Mouse (Mus musculus): ENCODE measurements around the gene Tenm2. TPM values are rescaled to one million over a fixed set of nuclear protein-coding genes. Genes with fewer than 3 reads are reported as not detected.

The Tenm2 gene
- polyA plus RNA-seq, 2 experiments from 2014 or later: 0.05 TPM; not detected in 1

GRCm38 (mm10) chr11:36337063-36337462, 898.7 kb downstream of the Tenm2 start:
- ATAC-seq: no peak

DNA sequence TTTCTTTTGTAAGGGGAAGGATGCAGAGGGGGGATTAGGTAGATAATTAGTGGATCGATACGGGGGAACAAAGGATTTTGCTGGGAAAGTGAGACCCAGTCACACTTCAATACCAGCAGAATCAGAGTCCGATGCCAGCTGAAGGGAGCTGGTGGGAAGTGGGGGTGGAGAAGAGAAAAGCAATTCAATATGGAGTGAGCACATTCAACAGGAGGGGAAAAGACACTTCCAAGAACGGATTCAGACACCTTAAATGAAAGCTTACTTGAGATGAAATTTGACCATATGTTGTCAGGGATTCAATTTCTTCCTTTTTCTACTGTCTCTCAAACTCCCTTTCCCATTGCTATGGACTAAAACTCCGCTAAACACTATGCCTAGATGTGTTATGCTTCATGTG, 900.6 kb downstream of the Tenm2 start:
- no peak for ATAC-seq

GRCm38 (mm10) chr11:36334100-36334735, 901.5 kb downstream of the Tenm2 start:
- no peak for ATAC-seq

GRCm38 (mm10) chr11:36332222-36332621, 903.5 kb downstream of the Tenm2 start:
- no peak for ATAC-seq

GRCm38 (mm10) chr11:36331408-36332178, 904.2 kb downstream of the Tenm2 start:
- no peak for ATAC-seq

- ATAC-seq: no peak
Measured at GRCm38 (mm10) chr11:36327243-36327642, 908.5 kb downstream of the Tenm2 start.

DNA sequence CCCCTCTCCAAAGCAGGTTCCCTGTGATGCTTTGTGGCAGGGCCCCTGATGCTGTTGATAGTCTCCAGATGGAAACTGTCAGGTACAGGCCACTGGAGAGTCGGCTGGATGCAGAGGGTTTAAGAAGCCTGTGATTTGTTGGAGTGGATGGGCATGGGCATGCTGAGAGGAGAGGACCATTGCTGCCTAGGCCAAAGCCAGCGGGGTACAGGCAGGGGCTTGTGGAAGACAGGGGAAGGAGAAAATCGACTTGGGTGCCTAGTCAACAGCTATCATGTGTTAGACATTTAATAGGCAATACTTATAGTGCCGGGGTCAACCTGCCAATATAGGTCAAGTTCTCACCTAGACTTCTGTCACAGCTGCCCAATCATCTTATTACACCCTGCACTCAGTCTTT, 926.4 kb downstream of the Tenm2 start:
- ATAC-seq: no peak

DNA sequence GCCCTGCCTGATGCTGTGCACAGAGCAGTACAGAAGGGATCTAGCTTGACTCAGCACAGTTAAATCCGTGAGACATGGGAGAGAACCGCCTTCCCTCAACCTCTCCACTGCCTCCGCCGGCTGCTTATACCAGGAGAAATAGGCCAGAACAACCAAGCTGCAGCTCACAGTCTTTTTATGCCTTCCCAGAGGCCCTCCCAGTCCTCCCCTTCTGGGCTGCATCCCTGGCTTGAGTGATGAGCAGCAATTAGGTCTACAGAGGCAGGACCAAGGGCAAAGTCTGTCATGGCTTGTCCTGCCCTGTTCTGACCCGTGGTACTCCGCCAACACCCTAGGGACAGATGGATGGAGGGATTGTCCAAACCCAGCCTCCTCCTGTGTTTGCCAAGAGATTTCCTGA, 928.5 kb downstream of the Tenm2 start:
- no peak for ATAC-seq

- no peak for ATAC-seq
Measured at GRCm38 (mm10) chr11:36305348-36305950, 930.3 kb downstream of the Tenm2 start.

DNA sequence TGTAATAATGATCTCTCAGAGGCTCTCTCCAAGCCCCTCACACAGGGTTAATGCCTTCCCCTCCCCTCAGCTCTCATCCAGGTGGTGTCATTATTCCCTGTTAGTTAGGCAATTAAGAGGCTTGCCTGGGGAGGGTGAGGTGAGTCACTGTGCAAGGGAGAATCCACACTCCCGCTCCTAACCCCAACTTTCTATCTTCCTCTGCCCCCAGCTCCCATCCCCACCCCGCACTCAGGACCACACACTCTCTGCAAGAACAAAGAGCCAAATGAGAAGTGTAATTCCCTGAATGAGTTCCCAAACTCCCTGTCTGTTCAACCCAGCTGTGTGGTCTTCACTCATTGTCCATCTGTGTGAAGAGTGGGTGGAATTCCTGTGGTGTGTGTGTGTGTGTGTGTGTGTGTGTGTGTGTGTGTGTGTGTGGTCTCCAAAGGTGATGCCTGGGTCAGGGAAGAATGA, 932.8 kb downstream of the Tenm2 start:
- no peak for ATAC-seq

DNA sequence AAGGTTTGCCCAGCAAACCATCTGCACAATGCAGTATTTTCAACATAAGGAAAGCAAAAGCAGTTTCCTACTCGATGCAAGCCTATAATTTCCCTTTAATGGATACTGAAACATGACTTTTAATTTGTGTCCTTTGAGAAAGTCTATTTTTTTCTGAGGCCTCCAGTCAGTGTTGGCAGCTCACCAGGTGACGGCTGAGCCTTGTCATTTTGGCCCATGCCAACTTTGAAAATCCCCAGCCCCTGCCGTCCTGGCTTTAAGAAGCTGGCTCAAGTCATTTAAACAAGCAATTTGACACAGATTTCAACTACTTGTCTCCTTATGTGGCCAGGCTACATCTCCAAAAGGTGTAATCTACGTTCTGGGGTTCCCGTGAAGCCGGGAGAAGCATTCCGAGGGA, 933.7 kb downstream of the Tenm2 start:
- ATAC-seq: no peak

GRCm38 (mm10) chr11:36296568-36296967, 939.2 kb downstream of the Tenm2 start:
- ATAC-seq: no peak

DNA sequence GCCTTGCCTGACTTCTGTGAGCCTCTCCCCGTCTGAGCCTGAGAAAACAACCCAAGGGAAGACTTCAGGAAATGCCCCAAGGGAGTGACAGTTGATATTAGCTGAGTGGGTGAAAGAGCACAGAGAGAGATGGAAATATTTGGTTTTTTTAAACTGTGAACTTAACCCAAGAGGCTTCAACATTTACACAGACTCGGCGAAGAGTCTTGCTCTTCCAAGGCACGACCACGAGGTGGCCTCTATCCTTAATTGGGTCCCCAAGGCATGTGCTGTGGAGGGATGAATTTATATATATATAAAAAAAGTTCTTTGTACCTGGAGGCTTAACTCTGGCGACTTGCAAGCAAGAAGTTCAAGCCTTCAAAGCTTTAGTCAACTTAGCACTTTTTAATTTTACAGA, 943.6 kb downstream of the Tenm2 start:
- ATAC-seq: no peak

DNA sequence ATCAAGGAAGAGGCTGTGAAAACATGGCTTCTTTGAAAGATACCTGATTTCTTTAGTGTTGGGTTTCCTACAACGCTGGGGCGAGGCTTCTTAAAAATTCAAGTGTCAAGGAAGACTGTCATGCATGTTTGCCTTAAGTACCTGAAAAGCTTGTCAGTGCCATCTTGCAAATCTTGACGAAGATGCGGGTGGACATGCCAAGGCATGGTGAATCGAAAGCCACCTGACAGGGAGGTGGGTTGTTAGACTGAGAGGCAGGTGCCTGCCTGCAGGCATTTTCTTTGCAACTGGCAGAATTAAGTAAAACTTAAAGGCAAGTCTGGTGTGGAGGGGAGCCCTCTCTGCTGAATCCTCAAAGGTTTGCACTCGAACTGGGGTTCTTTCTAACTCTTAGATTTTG, 949.5 kb downstream of the Tenm2 start:
- ATAC-seq: no peak

DNA sequence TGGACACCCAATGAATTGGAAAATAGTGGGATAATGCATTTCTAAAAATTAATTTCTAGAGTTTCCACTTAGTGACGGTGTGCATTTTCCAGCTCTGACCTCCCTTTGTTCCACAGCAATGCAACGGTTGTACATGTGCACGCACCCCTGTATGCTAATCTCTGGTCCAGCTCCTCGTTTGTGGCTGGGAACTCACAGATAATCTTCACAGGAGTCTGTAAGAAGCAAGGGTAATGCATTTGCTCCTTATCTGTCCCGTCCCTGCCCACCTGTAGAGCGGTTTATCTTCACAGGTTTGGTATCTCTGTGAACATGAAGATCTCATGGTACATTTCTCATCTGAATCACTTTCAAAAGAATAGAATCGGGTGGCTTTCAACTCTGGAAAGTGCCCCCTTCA, 955.2 kb downstream of the Tenm2 start:
- no peak for ATAC-seq

GRCm38 (mm10) chr11:36277903-36278215, 957.9 kb downstream of the Tenm2 start:
- ATAC-seq: no peak

DNA sequence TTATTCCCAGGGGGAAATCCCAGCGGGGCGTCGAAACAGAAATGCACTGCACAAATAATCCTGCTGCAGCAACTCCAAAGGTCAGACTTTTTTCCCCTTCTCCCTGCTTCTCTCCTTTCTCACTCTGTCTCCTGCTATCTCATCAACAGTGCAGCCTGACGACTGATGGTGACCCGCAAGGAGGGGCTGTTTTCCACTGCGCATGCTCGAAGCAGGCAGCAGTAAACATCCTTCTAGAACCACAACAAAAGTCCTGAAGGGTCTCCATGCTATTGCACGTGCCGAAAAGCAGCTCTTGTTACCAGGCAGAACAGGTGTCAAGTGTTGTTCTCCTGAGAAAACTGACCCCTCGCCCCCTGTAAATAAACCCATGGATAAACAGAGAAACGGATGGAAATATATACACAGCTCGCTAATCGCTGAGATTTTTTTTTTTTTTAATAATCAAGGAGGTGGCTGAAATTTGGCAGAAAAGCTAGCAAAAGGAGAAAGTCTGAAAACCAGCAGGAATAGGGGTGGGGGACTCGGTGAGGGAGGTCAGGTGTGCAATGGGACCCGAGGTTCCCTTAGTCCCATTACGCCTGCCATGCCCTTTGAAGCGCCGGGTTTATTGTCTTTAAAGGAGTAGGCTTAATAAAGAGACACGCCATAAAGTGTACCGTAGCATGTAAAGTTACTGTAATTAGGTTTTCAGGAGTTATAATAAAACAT, 958.4 kb downstream of the Tenm2 start:
- ATAC-seq: no peak

- ATAC-seq: no peak
Measured at GRCm38 (mm10) chr11:36276015-36276414, 959.7 kb downstream of the Tenm2 start.

DNA sequence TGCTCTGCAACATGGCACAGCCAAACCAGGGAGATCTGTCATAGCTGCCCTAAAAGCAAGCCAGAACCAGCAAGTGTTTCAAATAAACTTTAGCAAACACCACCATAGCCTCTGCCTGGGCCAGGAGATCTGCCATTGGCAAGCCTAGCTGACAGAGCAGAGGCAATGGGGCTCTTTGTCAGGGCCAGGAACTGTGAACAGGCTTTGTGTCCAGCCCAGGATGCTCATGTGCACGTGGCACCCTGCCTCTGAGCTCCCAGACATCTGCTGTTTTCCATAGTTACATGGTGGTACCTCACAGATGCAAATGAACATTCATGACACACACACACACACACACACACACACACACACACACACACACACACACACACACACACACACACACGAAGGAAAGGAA, 963.6 kb downstream of the Tenm2 start:
- ATAC-seq: no peak

GRCm38 (mm10) chr11:36269945-36270344, 965.8 kb downstream of the Tenm2 start:
- no peak for ATAC-seq

DNA sequence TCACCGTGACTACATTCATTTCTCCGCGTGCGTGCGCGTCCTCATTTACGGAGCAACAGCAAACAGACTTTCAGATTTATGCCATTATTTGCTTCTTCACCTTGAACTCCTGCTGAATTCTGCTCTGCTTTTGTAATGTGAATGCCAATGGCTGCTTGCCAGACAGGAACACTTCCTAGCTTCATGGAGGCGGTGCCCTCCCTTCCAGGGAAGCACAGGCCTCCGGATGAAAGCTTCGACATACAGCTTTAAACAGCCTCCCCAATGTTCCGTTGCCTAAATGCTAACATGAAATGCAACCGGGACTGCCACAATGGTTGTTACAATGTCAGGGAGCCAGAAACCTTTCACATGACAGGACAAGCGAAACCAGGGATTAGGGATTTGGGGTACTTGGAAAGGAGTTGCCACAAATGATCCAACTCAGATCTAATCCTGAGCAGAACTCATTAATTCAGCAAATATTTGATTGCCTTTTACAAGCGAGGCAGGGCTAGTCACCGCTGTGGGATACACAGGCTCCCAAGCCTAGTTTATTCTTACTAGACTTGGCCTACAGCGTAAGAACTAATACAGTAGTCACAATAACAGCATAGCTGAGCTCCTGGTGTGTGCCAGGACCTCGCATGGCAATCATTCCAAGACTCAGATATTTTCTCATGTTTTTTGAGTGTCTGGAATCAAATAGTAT, 970.8 kb downstream of the Tenm2 start:
- ATAC-seq: no peak

DNA sequence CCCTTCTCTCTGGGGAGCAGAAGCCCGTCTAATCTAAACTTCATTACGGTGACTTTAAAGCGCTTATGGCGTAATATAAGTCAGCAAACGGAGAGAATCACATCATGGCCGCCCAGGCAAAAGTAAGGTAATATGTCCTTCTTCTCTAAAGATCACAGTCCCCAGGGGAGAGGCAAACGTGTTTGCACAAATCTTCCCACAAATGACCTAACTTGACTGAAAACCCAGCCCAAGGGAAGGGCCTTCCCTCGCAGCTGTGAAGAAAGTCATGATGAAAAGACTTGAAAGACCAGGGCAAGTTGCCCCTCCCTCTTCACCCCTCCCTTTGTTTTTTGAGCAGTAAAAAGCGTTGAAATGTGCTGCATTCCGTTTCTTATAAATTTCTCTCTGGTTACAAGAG, 971.9 kb downstream of the Tenm2 start:
- ATAC-seq: no peak

GRCm38 (mm10) chr11:36257187-36257586, 978.6 kb downstream of the Tenm2 start:
- ATAC-seq: no peak

Data from CD4-positive, CD25-positive, alpha-beta regulatory T cell, adult 4 months (primary cell).